Mouse (Mus musculus): ENCODE measurements at regions not wholly inside any gene's neighbourhood (a gene's known extent, or its start where the extent isn't known, plus 50 kb on each side); places are given as distances from the start of the nearest gene placed in this dataset.

DNA sequence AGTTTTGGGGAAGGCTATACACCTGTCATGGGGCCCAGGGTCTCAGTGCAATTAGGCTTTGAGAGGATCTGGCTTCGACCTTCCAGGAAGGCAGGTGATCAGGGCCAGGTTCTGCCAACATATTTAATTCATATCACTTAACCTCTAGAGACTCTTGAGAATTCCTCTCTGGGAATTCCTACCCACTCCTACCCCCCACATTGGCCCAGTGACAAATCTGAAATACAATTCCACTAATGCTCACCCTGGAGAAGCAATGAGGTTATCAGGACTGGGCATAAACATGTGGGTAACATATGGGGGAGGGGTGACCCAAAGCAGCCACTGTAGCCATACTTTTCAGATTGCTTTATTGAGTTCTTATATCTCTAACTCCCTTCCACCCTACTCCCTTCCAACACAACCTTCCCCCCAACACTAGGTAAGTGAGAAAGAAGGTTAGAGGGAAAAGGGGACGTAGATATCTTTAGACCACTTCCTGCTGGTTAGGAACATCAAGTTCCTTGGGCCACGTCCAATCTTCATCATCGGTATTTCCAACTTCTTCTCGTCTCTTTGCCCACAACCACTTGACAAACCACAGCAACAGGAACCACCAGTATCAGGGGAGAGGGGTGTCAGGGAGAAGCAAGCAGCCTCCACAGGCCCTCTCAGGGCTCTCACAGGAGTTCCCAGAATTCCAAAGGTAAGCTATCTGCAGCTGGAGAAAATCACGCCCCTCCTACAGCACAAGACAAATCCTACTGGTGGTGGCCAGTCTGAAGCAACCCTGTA is 110.4 kb upstream of the Rbm19 start:
- TF ChIP-seq POLR2A (IDR thresholded peaks at IDR 0.05; ENCODE audit: low read depth, low read length) (no peak), CTCF (conservative IDR thresholded peaks at IDR 0.05; ENCODE audit: insufficient read depth, insufficient read length, low read depth, low read length) (no peak)
